Mouse (Mus musculus) hindbrain, postnatal 0 days (tissue): Measurements from ENCODE around the gene Slit1. TPM values are rescaled to one million over a fixed set of nuclear protein-coding genes. Genes with fewer than 3 reads are reported as not detected.

ENCODE experiments used
- ATAC-seq: fragments of 200-750 bp; cut with Nextera tagmentation; 2 replicates; pipeline ENCODE4 v1.8.0; 2017; ENCODE audit warnings: mild to moderate bottlenecking, moderate TSS enrichment, moderate library complexity
- DNase-seq: peaks from one replicate; pipeline ENCODE4 v3.0.0-alpha.2; 2015; ENCODE audit warnings: low spot score
- H3K27ac ChIP-seq: fragments of 300-500 bp; sonication (generic); 2 replicates; pipeline ENCODE4 v1.5.1; 2014; ENCODE audit warnings: mild to moderate bottlenecking
- H3K27me3 ChIP-seq: fragments of 300-500 bp; sonication (generic); 2 replicates; pipeline ENCODE4 v1.6.1; 2014; ENCODE audit warnings: low read length, mixed read lengths; ENCODE audit not compliant: insufficient read depth
- H3K36me3 ChIP-seq: fragments of 300-500 bp; sonication (generic); 2 replicates; pipeline ENCODE4 v1.6.1; 2014; ENCODE audit warnings: low read length, mixed read lengths; ENCODE audit not compliant: insufficient read depth
- H3K4me1 ChIP-seq: fragments of 300-500 bp; sonication (generic); 2 replicates; pipeline ENCODE4 v1.6.1; 2014; ENCODE audit warnings: antibody characterized with exemption, low read length, mixed read lengths; ENCODE audit not compliant: insufficient read depth
- H3K4me2 ChIP-seq: fragments of 300-500 bp; sonication (generic); 2 replicates; pipeline ENCODE4 v1.6.1; 2014; ENCODE audit warnings: low read depth, mild to moderate bottlenecking, low read length, moderate library complexity, mixed read lengths
- H3K4me3 ChIP-seq: fragments of 300-500 bp; sonication (generic); 2 replicates; pipeline ENCODE4 v1.5.1; 2014; ENCODE audit warnings: low read length
- H3K9ac ChIP-seq: fragments of 300-500 bp; sonication (generic); replicated peaks from 2 replicates; pipeline ENCODE4 v1.6.1; 2014; ENCODE audit warnings: mild to moderate bottlenecking, low read length, moderate library complexity, mixed read lengths
- H3K9me3 ChIP-seq: fragments of 300-500 bp; sonication (generic); 2 replicates; pipeline ENCODE4 v1.6.1; 2016; ENCODE audit warnings: low read length, mixed read lengths
- CTCF ChIP-seq: IDR thresholded peaks from 2 replicates; pipeline ENCODE4 v1.5.1; 2016; ENCODE audit warnings: antibody characterized with exemption, control low read depth, low read depth
- WGBS: fragments of 180-500 bp; shearing (Covaris S2); extraction: QIAGEN DNeasy Blood & Tissue Kit; methylation state at CpG from one replicate; pipeline ENCODE4 v1.1.7; 2014; 5-methylcytosine and 5-hydroxymethylcytosine counted together
- polyA plus RNA-seq: library from polyadenylated mRNA; unstranded; fragments of >200 nt; fragmentation: Nextera tagmentation; extraction: Ambion mirVana; gene quantifications from 2 replicates; pipeline ENCODE4 v1.2.1, GENCODE M21; 2015
- total RNA-seq: library from RNA; depleted of rRNA; stranded (reverse); fragments of >200 nt; gene quantifications from 2 replicates; pipeline ENCODE4 v1.2.3, GENCODE M21; 2014

Gene Slit1
- total and polyA plus RNA-seq, 2 experiments from 2014 or later: 13.3 to 69.2 TPM

- H3K9me3 ChIP-seq: no peaks in the 10 kb centered on the region
- ATAC-seq: no peak
- 38% methylated on average over 13 of the region's 13 CpGs for WGBS
- H3K9ac ChIP-seq: no peak overlapping the region
- no peak for DNase-seq
- no peak overlapping the region for H3K27ac ChIP-seq
- H3K27me3 ChIP-seq: peaks cover 4% of the 10 kb centered on the region; the same call in 1 of the 2 replicates
- no peak overlapping the region for H3K4me3 ChIP-seq
- H3K4me1 ChIP-seq: 0 out of 2 replicates have a peak, but pooled peaks cover 10% of the 10 kb centered on the region
- no peak for TF ChIP-seq CTCF
- H3K4me2 ChIP-seq: no peak overlapping the region
- H3K36me3 ChIP-seq: no peaks in the 10 kb centered on the region
These were observed 82.0 kb downstream of the Slit1 start for GRCm38 (mm10) chr19:41661466-41661865.

- H3K4me2 ChIP-seq: no peak overlapping the region
- DNase-seq (no peak), ATAC-seq (no peak)
- no peak overlapping the region for H3K4me3 ChIP-seq
- H3K4me1 ChIP-seq: 0 out of 2 replicates have a peak, but pooled peaks cover 10% of the 10 kb centered on the region
- H3K9me3 ChIP-seq: no peaks in the 10 kb centered on the region
- H3K27me3 ChIP-seq: peaks cover 4% of the 10 kb centered on the region; the same call in 1 of the 2 replicates
- WGBS: 28% methylated on average over 4 of the region's 4 CpGs
- no peaks in the 10 kb centered on the region for H3K36me3 ChIP-seq
- no peak overlapping the region for H3K27ac ChIP-seq
- no peak for TF ChIP-seq CTCF
- no peak overlapping the region for H3K9ac ChIP-seq
These were observed 82.5 kb downstream of the Slit1 start for GRCm38 (mm10) chr19:41660999-41661374.

GRCm38 (mm10) chr19:41660294-41660998, 83.0 kb downstream of the Slit1 start:
- H3K4me2 ChIP-seq: no peak overlapping the region
- H3K4me3 ChIP-seq: no peak overlapping the region
- no peak overlapping the region for H3K9ac ChIP-seq
- TF ChIP-seq CTCF: peak; percentile 4; the same call in 1 of the 2 replicates
- DNase-seq (no peak), ATAC-seq (no peak)
- no peak overlapping the region for H3K27ac ChIP-seq
- peaks cover 4% of the 10 kb centered on the region; the same call in 1 of the 2 replicates for H3K27me3 ChIP-seq
- H3K36me3 ChIP-seq: no peaks in the 10 kb centered on the region
- 0 out of 2 replicates have a peak, but pooled peaks cover 10% of the 10 kb centered on the region for H3K4me1 ChIP-seq
- no peaks in the 10 kb centered on the region for H3K9me3 ChIP-seq
- WGBS: 39% methylated on average over 17 of the region's 17 CpGs

- ATAC-seq (no peak), DNase-seq (no peak)
- Histone ChIP-seq H3K27me3 (peaks cover 4% of the 10 kb centered on the region; the same call in 1 of the 2 replicates), H3K9ac (no peak overlapping the region), H3K4me2 (no peak overlapping the region), H3K36me3 (no peaks in the 10 kb centered on the region), H3K4me3 (no peak overlapping the region), H3K4me1 (0 out of 2 replicates have a peak, but pooled peaks cover 3% of the 10 kb centered on the region), H3K27ac (no peak overlapping the region), H3K9me3 (no peaks in the 10 kb centered on the region)
- 23% methylated on average over 9 of the region's 9 CpGs for WGBS
- TF ChIP-seq CTCF: no peak
These were observed 86.0 kb downstream of the Slit1 start for GRCm38 (mm10) chr19:41657446-41657845.

GRCm38 (mm10) chr19:41656671-41657070, 86.8 kb downstream of the Slit1 start:
- H3K4me1 ChIP-seq: 0 out of 2 replicates have a peak, but pooled peaks cover 3% of the 10 kb centered on the region

GRCm38 (mm10) chr19:41655970-41656369, 87.5 kb downstream of the Slit1 start:
- Histone ChIP-seq H3K4me2 (no peak overlapping the region), H3K4me3 (no peak overlapping the region), H3K9me3 (no peaks in the 10 kb centered on the region), H3K36me3 (no peaks in the 10 kb centered on the region), H3K4me1 (peaks cover under 1% of the 10 kb centered on the region; the same call in 1 of the 2 replicates), H3K27me3 (peaks cover 13% of the 10 kb centered on the region; the same call in 1 of the 2 replicates), H3K27ac (no peak overlapping the region), H3K9ac (no peak overlapping the region)
- 4% methylated on average over 8 of the region's 9 CpGs for WGBS
- peak; percentile 86 for DNase-seq
- TF ChIP-seq CTCF: peak; percentile 93
- ATAC-seq: peak; percentile 48; the same call in 1 of the 2 replicates

More at GRCm38 (mm10) chr19:41656671-41657070, 86.8 kb downstream of the Slit1 start:
- Histone ChIP-seq H3K4me2 (no peak overlapping the region), H3K9ac (no peak overlapping the region), H3K27me3 (peaks cover 6% of the 10 kb centered on the region; the same call in 1 of the 2 replicates), H3K27ac (no peak overlapping the region), H3K36me3 (no peaks in the 10 kb centered on the region), H3K4me3 (no peak overlapping the region), H3K9me3 (no peaks in the 10 kb centered on the region)
- TF ChIP-seq CTCF: no peak
- ATAC-seq: no peak
- 80% methylated on average over 14 of the region's 14 CpGs for WGBS
- DNase-seq: no peak
